Mouse (Mus musculus) forebrain, embryonic 11.5 days (tissue): ENCODE measurements at regions not wholly inside any gene's neighbourhood (a gene's known extent, or its start where the extent isn't known, plus 50 kb on each side); places are given as distances from the start of the nearest gene placed in this dataset.

Experiments used
- ATAC-seq: fragments of 200-750 bp; cut with Nextera tagmentation; replicated peaks from 2 replicates; pipeline ENCODE4 v1.8.0; 2017; ENCODE audit warnings: moderate TSS enrichment; ENCODE audit not compliant: low FRiP score
- DNase-seq: peaks from one replicate; pipeline ENCODE4 v3.0.0-alpha.2; 2017; ENCODE audit warnings: low spot score
- H3K27ac ChIP-seq: fragments of 300-500 bp; sonication (generic); 2 replicates; pipeline ENCODE4 v1.5.1; 2014; ENCODE audit warnings: low read depth, low read length
- H3K27me3 ChIP-seq: fragments of 300-500 bp; sonication (generic); 2 replicates; pipeline ENCODE4 v1.6.1; 2014; ENCODE audit warnings: mild to moderate bottlenecking, low read length, mixed read lengths; ENCODE audit not compliant: control insufficient read depth, insufficient read depth
- H3K36me3 ChIP-seq: fragments of 300-500 bp; sonication (generic); 2 replicates; pipeline ENCODE4 v1.6.1; 2014; ENCODE audit warnings: mild to moderate bottlenecking, low read length, moderate library complexity, mixed read lengths; ENCODE audit not compliant: control insufficient read depth, insufficient read depth
- H3K4me1 ChIP-seq: fragments of 300-500 bp; sonication (generic); replicated peaks from 2 replicates; pipeline ENCODE4 v1.6.1; 2014; ENCODE audit warnings: low read length, mixed read lengths; ENCODE audit not compliant: control insufficient read depth, insufficient read depth
- H3K4me2 ChIP-seq: fragments of 300-500 bp; sonication (generic); 2 replicates; pipeline ENCODE4 v1.6.1; 2014; ENCODE audit warnings: low read depth, mild to moderate bottlenecking, low read length, moderate library complexity, mixed read lengths; ENCODE audit not compliant: severe bottlenecking
- H3K4me3 ChIP-seq: fragments of 300-500 bp; sonication (generic); 2 replicates; pipeline ENCODE4 v1.5.1; 2014; ENCODE audit warnings: low read depth, low read length
- H3K9ac ChIP-seq: fragments of 300-500 bp; sonication (generic); 2 replicates; pipeline ENCODE4 v1.6.1; 2014; ENCODE audit warnings: low read length
- H3K9me3 ChIP-seq: fragments of 300-500 bp; sonication (generic); 2 replicates; pipeline ENCODE4 v1.6.1; 2016; ENCODE audit warnings: low read length, mixed read lengths; ENCODE audit not compliant: control insufficient read depth
- WGBS: fragments of 180-500 bp; shearing (Covaris S2); extraction: QIAGEN DNeasy Blood & Tissue Kit; methylation state at CpG from one replicate; pipeline ENCODE4 v1.1.7; 2014; 5-methylcytosine and 5-hydroxymethylcytosine counted together

DNA sequence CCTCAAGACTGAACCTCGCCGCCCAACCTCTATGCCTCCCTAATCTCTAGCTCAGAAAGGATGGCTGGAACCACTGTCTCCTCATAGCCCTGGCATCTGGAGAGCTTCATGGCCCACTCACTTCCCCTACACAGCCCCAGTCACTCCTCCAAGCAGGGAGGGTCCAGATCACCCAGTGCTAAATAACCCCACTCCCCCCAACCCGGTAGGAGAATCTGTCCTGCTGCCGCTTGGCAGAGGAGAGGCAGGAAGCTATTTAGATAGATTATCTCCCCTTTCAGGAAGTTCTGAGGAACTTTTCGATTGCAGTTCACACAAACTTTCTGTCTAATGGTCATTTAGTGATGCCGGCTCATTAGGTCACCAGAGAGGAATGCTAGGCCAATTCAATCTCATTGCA is 196.9 kb downstream of the Sox9 start:
- Histone ChIP-seq H3K4me1 (peaks cover 37% of the 10 kb centered on the region), H3K9me3 (peaks cover 2% of the 10 kb centered on the region; the same call in 1 of the 2 replicates), H3K36me3 (no peaks in the 10 kb centered on the region), H3K4me3 (no peak overlapping the region), H3K4me2 (no peak overlapping the region), H3K27me3 (no peaks in the 10 kb centered on the region; the same call in 1 of the 2 replicates), H3K9ac (no peak overlapping the region), H3K27ac (no peak overlapping the region)
- no peak for DNase-seq
- 46% methylated on average over 6 of the region's 6 CpGs for whole genome bisulfite sequencing
- ATAC-seq, result no peak

DNA sequence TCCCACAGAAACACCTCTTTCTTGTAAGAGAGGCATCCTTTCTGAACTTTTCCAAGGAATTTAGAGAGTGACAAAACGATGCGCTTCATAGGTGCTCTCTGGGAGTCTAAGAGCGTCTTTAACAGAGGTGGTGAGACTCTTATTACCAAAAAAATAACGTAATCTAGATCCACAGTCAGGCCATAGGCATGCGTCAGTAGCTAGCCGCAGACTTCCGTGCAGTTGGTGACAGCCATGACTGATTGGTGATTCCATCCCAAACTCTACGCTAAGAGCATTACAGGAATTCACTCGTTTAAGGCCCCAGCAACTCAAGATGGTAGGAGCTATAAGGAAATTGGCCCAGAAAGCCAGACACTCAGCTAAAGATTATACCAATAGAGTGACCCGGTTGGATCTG is 197.4 kb downstream of the Sox9 start:
- peaks cover 2% of the 10 kb centered on the region; the same call in 1 of the 2 replicates for H3K9me3 ChIP-seq
- H3K27ac ChIP-seq, result no peak overlapping the region
- no peak for DNase-seq
- H3K9ac ChIP-seq, result no peak overlapping the region
- no peaks in the 10 kb centered on the region for H3K36me3 ChIP-seq
- H3K4me2 ChIP-seq, result no peak overlapping the region
- ATAC-seq, result no peak
- H3K27me3 ChIP-seq, result no peaks in the 10 kb centered on the region; the same call in 1 of the 2 replicates
- H3K4me3 ChIP-seq, result no peak overlapping the region
- H3K4me1 ChIP-seq, result peaks cover 37% of the 10 kb centered on the region
- WGBS, result 87% methylated on average over 10 of the region's 10 CpGs

DNA sequence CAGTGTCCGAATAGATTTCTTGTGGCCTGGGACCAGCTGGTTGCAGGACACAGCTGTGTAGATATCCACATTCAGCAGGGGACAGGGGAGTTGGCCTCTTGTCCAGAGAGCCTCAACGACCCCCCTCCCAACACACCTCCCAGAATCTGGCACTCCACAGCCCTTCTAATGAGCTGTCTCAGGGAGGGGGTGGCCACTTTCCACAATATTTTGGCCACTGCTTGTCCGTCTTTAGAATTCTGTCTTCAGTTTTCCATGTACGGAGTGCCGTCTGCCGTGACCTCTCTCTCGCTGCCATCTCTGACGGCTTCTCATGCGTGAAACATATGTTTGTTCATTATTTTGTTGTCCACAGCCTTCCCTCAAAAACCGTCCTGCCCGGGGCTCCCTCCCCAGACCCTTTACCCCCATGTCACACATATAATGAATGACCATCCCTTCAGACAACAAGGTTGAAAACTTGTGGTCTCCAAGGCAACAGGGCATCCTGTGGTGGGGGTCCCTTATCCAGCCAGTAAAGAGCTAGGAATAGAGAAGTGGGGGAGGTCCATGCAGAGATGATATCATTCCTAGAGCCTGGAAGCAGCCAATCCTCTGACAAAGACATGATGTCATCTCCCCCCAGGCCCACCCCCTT is 200.3 kb downstream of the Sox9 start:
- Histone ChIP-seq H3K27me3 (no peaks in the 10 kb centered on the region; the same call in 1 of the 2 replicates), H3K4me1 (peaks cover 31% of the 10 kb centered on the region), H3K9ac (peak overlapping the region; percentile 17; the same call in 1 of the 2 replicates), H3K27ac (peak overlapping the region; percentile 78), H3K9me3 (no peaks in the 10 kb centered on the region), H3K4me2 (peak overlapping the region; percentile 39; the same call in 1 of the 2 replicates), H3K4me3 (no peak overlapping the region), H3K36me3 (no peaks in the 10 kb centered on the region)
- DNase-seq (peak; percentile 79), ATAC-seq (peak; percentile 92)
- 37% methylated on average over 11 of the region's 11 CpGs for whole genome bisulfite sequencing

DNA sequence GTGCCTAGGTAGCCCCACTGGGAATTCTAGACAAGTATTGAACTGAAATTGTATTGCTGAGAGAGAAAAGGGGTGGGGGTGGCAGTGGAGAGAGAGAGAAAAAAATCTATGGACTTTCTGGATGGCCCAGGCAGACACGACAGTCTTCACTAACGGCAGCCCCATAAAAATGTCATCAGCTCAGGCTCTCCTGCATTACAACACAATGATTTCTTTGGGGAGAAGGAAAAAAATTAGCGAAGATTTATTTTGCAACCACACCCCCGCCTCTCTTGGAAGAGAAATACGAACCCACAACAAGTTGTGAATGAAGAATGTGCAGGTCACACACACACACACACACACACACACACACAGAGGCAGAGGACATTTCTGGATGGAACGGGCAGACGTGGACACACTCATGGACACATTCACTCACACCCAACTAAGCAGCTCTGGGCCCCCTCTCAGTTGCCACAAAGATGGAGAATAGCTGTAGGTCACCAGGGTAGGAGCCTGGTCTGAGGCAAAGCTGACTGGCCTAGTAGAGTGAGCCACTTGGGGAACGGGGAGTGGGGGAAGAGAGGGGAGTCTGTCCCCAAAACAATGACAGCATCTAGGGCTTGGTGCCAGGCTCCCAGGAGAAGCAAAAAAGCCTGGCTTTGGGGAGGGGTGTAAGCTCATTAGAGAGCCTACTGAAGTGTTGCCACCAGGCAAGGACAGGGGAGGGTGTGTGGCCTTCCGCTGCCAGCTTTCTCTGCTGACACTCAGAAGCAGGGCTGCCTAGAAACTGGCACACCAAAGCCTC is 201.0 kb downstream of the Sox9 start:
- ATAC-seq (peak; percentile 37), DNase-seq (peak; percentile 62)
- Histone ChIP-seq H3K4me1 (peaks cover 24% of the 10 kb centered on the region), H3K9me3 (no peaks in the 10 kb centered on the region), H3K36me3 (no peaks in the 10 kb centered on the region), H3K4me2 (peak overlapping the region; percentile 39; the same call in 1 of the 2 replicates), H3K27me3 (no peaks in the 10 kb centered on the region; the same call in 1 of the 2 replicates), H3K9ac (peak overlapping the region; percentile 30; the same call in 1 of the 2 replicates), H3K27ac (peak overlapping the region; percentile 72; the same call in 1 of the 2 replicates), H3K4me3 (no peak overlapping the region)
- WGBS, result 44% methylated on average over 9 of the region's 9 CpGs

DNA sequence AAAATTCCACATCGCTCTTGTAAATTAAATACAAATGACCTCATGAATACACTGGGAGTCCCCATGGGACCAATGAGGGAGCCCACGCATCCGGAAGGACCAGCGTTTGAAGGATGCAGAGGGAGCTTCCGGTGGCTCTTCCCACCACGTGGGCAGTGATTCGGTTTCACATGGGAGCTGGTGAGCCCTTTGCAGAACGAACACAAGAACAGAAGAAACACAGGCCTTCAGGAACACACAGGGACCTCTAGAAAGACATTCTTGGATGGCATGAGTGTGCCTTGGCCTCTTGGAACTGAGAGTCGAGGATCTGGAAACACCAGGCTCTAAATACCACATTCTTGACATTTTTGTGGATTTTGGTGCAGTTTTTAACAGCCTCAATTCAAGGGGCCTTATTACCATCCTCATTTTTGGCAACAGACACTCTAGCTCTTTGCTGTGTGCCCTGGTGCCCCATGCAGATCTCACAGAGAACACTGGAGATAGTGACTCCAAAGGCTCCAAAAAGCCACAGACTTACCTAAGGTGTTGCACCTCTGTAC is 204.1 kb downstream of the Sox9 start:
- 86% methylated on average over 9 of the region's 9 CpGs for WGBS
- no peaks in the 10 kb centered on the region for H3K9me3 ChIP-seq
- ATAC-seq, result no peak
- H3K4me1 ChIP-seq, result peaks cover 28% of the 10 kb centered on the region
- no peak overlapping the region for H3K4me3 ChIP-seq
- H3K27me3 ChIP-seq, result no peaks in the 10 kb centered on the region
- no peak overlapping the region for H3K9ac ChIP-seq
- H3K36me3 ChIP-seq, result no peaks in the 10 kb centered on the region
- H3K4me2 ChIP-seq, result no peak overlapping the region
- H3K27ac ChIP-seq, result no peak overlapping the region
- no peak for DNase-seq

DNA sequence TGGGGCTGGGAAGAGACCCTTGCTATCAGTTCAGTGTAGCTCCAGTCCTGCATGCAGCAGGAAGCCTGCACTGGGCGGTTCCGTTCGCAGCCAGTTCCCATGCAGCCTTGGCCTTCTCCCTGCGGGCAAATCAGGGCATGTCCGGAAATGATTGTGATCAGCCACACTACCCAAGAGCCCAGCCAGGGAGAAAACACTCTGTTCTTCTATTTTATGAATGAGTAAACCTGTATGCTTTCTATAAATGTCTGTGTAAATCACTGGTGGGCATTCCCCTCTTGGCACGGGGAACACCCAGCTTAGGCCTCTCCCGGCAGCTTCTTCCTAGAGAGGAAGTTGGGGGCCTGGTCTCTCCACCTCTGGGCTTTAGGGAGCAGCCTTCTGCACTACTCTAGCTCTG is 205.8 kb downstream of the Sox9 start:
- Histone ChIP-seq H3K27ac (no peak overlapping the region), H3K4me1 (peaks cover 22% of the 10 kb centered on the region)
- 87% methylated on average over 7 of the region's 7 CpGs for WGBS

DNA sequence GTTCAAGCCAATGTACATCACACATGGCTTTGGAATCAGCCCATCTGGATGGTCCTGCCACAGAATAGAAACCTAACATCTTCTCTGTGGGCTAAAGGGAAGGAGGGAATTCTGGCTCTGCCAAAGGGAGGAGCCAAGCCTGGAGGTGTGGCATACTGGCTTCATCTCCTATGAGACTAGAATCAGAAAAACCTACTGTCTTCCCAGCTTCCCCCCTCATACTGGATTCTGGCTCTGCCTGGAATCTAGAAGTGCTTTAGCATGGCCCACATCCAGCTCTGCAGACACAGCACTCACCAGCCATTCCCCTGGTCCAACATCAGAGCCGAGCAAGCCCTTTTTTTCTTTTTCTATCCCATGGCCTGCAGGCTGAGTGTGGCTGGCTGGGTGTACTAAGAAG is 206.9 kb downstream of the Sox9 start:
- Histone ChIP-seq H3K36me3 (no peaks in the 10 kb centered on the region), H3K4me1 (peaks cover 14% of the 10 kb centered on the region), H3K4me3 (no peak overlapping the region), H3K27me3 (no peaks in the 10 kb centered on the region), H3K9me3 (no peaks in the 10 kb centered on the region), H3K27ac (no peak overlapping the region), H3K9ac (no peak overlapping the region), H3K4me2 (no peak overlapping the region)
- 83% methylated on average over 1 of the region's 1 CpGs for WGBS
- DNase-seq, result no peak
- no peak for ATAC-seq

More for the DNA sequence above, 205.8 kb downstream of the Sox9 start:
- Histone ChIP-seq H3K4me3 (no peak overlapping the region), H3K36me3 (no peaks in the 10 kb centered on the region), H3K27me3 (no peaks in the 10 kb centered on the region), H3K9ac (no peak overlapping the region), H3K4me2 (no peak overlapping the region), H3K9me3 (no peaks in the 10 kb centered on the region)
- ATAC-seq (no peak), DNase-seq (no peak)

DNA sequence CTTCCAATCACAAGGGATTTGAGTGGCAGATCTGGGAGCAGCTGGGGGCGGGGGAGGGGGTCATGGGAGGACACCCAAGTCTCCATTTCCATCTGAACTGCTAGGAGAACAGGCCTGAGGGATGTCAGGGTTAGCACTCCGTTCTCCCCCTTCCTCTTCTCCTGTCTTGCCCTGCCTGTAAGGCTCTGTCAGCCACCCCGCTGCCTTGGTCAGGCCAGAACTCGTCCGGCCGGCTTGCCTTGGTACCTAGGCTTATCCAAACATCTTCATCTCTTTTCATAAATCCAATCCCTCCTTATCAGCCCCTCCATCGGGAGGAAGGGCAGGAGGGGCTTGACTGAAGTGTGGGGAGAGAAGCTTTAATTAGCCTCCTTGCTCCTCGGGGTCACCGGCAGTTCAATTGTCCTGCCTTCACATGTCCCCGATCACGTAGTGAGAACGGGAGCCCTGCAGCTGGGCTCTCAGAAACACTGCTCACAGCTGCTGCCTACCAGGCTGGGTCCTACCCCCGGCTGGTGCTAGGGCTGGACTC is 208.0 kb downstream of the Sox9 start:
- H3K4me1 ChIP-seq, result peaks cover 14% of the 10 kb centered on the region
- DNase-seq, result no peak
- H3K4me2 ChIP-seq, result no peak overlapping the region
- 0 out of 2 replicates have a peak overlapping the region, but pooled peaks have one; percentile 7 for H3K9ac ChIP-seq
- 24% methylated on average over 13 of the region's 13 CpGs for WGBS
- peak; percentile 50 for ATAC-seq
- no peak overlapping the region for H3K4me3 ChIP-seq
- H3K27ac ChIP-seq, result no peak overlapping the region
- no peaks in the 10 kb centered on the region for H3K27me3 ChIP-seq
- no peaks in the 10 kb centered on the region for H3K36me3 ChIP-seq
- no peaks in the 10 kb centered on the region for H3K9me3 ChIP-seq
